Mouse (Mus musculus) liver, embryonic 12.5 days (tissue): Measurements from ENCODE around the gene Vtcn1. TPM values are rescaled to one million over a fixed set of nuclear protein-coding genes. Genes with fewer than 3 reads are reported as not detected.
"Not testable (repeated sequence)": the region's sequence is repeated elsewhere in the genome, so short reads cannot be mapped to it uniquely, and the experiment has no call there.

Source experiments
- ATAC-seq: fragments of 200-750 bp; cut with Nextera tagmentation; 2 replicates; pipeline ENCODE4 v1.8.0; 2017; ENCODE audit warnings: moderate number of reproducible peaks, mild to moderate bottlenecking, moderate library complexity
- H3K27ac ChIP-seq: fragments of 300-500 bp; sonication (generic); 2 replicates; pipeline ENCODE4 v1.5.1; 2016; ENCODE audit warnings: mild to moderate bottlenecking
- H3K27me3 ChIP-seq: fragments of 300-500 bp; sonication (generic); replicated peaks from 2 replicates; pipeline ENCODE4 v1.6.1; 2016; ENCODE audit warnings: mild to moderate bottlenecking, moderate library complexity
- H3K36me3 ChIP-seq: fragments of 300-500 bp; sonication (generic); 2 replicates; pipeline ENCODE4 v1.6.1; 2016; ENCODE audit warnings: mild to moderate bottlenecking, moderate library complexity
- H3K4me1 ChIP-seq: fragments of 300-500 bp; sonication (generic); 2 replicates; pipeline ENCODE4 v1.6.1; 2016
- H3K4me2 ChIP-seq: fragments of 300-500 bp; sonication (generic); 2 replicates; pipeline ENCODE4 v1.6.1; 2016; ENCODE audit warnings: mild to moderate bottlenecking, moderate library complexity
- H3K4me3 ChIP-seq: fragments of 300-500 bp; sonication (generic); 2 replicates; pipeline ENCODE4 v1.5.1; 2016; ENCODE audit warnings: mild to moderate bottlenecking, moderate library complexity
- H3K9ac ChIP-seq: fragments of 300-500 bp; sonication (generic); 2 replicates; pipeline ENCODE4 v1.6.1; 2016; ENCODE audit warnings: mild to moderate bottlenecking, moderate library complexity
- H3K9me3 ChIP-seq: fragments of 300-500 bp; sonication (generic); replicated peaks from 2 replicates; pipeline ENCODE4 v1.6.1; 2016; ENCODE audit warnings: mild to moderate bottlenecking, moderate library complexity
- WGBS: fragments of 180-500 bp; shearing (Covaris S2); methylation state at CpG from one replicate; pipeline ENCODE4 v1.1.7; 2016; ENCODE audit not compliant: insufficient replicate concordance; 5-methylcytosine and 5-hydroxymethylcytosine counted together
- polyA plus RNA-seq: library from polyadenylated mRNA; unstranded; fragments of >200 nt; fragmentation: Nextera tagmentation; extraction: Ambion mirVana; gene quantifications from 2 replicates; pipeline ENCODE4 v1.2.1, GENCODE M21; 2016

Gene Vtcn1
- polyA plus RNA-seq, 1 experiment from 2014 or later = not detected

DNA sequence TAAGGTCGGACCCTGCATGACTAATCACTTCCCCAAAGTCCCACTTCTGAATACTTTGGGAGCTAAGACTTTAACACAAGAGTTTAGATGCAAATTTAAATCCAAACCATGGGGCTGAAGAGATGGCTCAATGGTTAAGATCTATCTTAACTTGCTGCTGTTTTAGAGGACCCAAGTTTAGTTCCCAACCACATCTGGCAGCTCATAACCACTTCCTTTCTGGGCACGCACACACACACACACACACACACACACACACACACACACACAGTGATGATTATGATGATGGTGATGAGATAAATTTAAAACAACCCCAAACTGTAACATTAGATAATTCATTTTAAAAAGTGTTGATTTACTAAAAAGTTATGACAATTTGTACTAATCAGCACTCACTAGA lies 13.4 kb upstream of the Vtcn1 start:
- Histone ChIP-seq H3K27ac (no peak overlapping the region), H3K9me3 (no peaks in the 10 kb centered on the region), H3K36me3 (no peaks in the 10 kb centered on the region), H3K9ac (no peak overlapping the region), H3K27me3 (no peaks in the 10 kb centered on the region), H3K4me2 (no peak overlapping the region), H3K4me1 (0 out of 2 replicates have a peak, but pooled peaks cover 4% of the 10 kb centered on the region), H3K4me3 (no peak overlapping the region)
- no peak for ATAC-seq
- 47% methylated on average over 2 of the region's 2 CpGs for WGBS

DNA sequence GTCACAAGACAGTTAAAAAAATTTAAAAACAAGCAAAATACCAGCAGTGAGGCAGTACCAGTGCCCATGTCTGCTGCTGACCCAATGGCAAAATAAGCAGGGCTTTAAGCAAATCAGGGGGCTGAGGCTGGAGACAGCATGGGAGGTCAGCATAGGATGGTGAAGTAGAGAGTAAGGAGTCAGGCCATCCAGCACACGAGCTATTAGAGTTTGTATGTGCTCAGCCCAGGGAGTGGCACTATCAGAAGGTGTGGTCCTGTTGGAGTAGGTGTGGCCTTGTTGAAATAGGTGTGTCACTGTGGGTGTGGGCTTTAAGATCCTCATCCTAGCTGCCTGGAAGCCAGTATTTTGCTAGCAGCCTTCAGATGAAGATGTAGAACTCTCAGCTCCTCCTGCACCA lies 9.8 kb upstream of the Vtcn1 start:
- H3K4me1 ChIP-seq, H3K4me3 ChIP-seq, H3K4me2 ChIP-seq, H3K27me3 ChIP-seq, H3K36me3 ChIP-seq, H3K27ac ChIP-seq, H3K9me3 ChIP-seq, H3K9ac ChIP-seq: not testable (repeated sequence)
- WGBS = 41% methylated on average over 1 of the region's 1 CpGs
- peak; percentile 59 for ATAC-seq

DNA sequence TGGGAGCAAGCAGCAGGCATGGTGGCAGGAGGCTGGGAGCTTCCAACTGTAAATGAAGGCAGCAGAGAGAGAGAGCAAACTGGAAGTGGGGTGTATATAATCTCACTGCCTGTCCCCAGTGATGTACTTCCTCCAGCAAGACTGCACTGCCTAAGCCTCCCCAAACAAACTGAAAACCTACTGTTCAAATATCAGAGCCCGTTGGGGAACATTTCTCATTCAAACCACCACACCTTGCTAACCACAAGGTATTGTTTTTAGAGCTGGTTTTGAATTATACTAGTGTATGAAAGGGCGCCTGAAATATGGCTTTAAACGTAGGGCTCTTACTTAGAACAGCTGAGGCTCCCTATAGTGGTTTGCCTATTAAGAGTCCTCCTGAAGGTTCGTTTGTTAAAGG lies 6.5 kb upstream of the Vtcn1 start:
- H3K9me3 ChIP-seq = no peaks in the 10 kb centered on the region
- no peak for ATAC-seq
- 53% methylated on average over 4 of the region's 4 CpGs for whole genome bisulfite sequencing
- H3K36me3 ChIP-seq = no peaks in the 10 kb centered on the region
- H3K4me3 ChIP-seq = no peak overlapping the region
- no peaks in the 10 kb centered on the region for H3K27me3 ChIP-seq
- 0 out of 2 replicates have a peak, but pooled peaks cover 8% of the 10 kb centered on the region for H3K4me1 ChIP-seq
- H3K27ac ChIP-seq = no peak overlapping the region
- no peak overlapping the region for H3K4me2 ChIP-seq
- H3K9ac ChIP-seq = no peak overlapping the region

DNA sequence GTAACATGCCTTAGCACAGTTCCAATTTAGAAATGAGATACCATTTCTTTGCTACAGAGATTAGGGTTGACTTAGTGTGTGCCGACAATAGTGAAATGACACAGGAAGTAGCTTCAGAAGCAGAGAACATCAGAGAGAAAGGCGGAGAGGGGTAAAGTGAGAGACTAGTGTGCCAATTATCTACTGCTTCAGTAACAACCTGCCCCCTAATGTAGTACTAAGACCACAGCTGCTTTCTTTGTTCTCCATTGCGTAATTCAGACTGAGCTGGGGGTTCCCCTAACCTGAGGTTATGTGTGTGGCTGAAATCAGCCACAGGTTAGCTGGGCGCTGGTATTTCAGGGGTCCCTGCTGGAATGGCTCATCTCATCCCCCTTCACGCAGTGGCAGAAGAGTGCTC lies 5.7 kb upstream of the Vtcn1 start:
- Histone ChIP-seq H3K27me3 (no peaks in the 10 kb centered on the region), H3K27ac (no peak overlapping the region)

DNA sequence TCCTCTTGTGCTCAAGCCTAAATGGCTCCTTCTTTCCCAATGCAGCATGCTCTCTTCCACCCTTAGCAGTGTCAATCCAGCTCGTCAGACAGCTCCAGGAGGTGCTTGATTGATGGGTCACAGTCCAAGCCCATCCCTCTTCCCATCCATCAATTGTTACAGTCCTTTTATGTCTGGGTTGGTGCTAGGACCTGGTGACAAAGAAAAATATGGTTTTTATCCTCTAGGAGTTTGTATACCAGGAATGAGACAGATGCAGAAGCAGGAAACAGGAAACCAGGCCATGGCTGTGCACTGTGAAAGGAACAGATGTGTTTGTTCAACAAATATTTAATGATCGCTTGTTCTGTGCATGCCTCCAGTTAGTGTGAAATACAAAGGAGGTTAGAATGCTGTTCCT lies 4.4 kb upstream of the Vtcn1 start:
- H3K9ac ChIP-seq = no peak overlapping the region
- H3K4me3 ChIP-seq = no peak overlapping the region
- 46% methylated on average over 2 of the region's 2 CpGs for whole genome bisulfite sequencing
- no peaks in the 10 kb centered on the region; the same call in 1 of the 2 replicates for H3K27me3 ChIP-seq
- H3K36me3 ChIP-seq = no peaks in the 10 kb centered on the region
- ATAC-seq = no peak
- 0 out of 2 replicates have a peak, but pooled peaks cover 4% of the 10 kb centered on the region for H3K4me1 ChIP-seq
- no peak overlapping the region for H3K27ac ChIP-seq
- H3K4me2 ChIP-seq = no peak overlapping the region
- no peaks in the 10 kb centered on the region for H3K9me3 ChIP-seq

More for the DNA sequence above, 5.7 kb upstream of the Vtcn1 start:
- no peaks in the 10 kb centered on the region for H3K9me3 ChIP-seq
- ATAC-seq = no peak
- H3K4me1 ChIP-seq = 0 out of 2 replicates have a peak, but pooled peaks cover 8% of the 10 kb centered on the region
- no peak overlapping the region for H3K4me3 ChIP-seq
- no peak overlapping the region for H3K4me2 ChIP-seq
- no peak overlapping the region for H3K9ac ChIP-seq
- H3K36me3 ChIP-seq = no peaks in the 10 kb centered on the region
- WGBS = 71% methylated on average over 5 of the region's 5 CpGs

DNA sequence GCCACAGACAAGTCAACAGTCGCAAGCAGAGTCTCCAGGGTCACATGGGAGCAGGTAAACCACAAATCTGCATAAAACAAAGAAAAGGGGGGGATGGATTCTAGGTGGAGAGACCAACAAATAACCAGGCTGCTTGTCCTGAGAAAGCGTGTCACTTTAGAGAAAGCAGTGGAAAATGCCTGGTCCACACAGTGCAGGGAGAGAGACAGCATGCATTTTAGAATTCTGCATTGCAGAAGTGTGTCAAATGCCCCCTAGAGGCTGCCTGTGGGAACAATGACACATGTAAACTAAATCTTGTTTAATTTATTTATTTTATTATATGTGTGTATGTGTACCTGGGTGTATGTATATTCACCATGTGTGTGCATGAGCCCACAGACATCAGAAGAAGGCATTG lies 4.0 kb upstream of the Vtcn1 start:
- H3K27me3 ChIP-seq = no peaks in the 10 kb centered on the region; the same call in 1 of the 2 replicates
- ATAC-seq = no peak
- 44% methylated on average over 2 of the region's 2 CpGs for WGBS
- no peak overlapping the region for H3K4me2 ChIP-seq
- H3K27ac ChIP-seq = no peak overlapping the region
- no peak overlapping the region for H3K4me3 ChIP-seq
- 0 out of 2 replicates have a peak, but pooled peaks cover 4% of the 10 kb centered on the region for H3K4me1 ChIP-seq
- H3K9me3 ChIP-seq = no peaks in the 10 kb centered on the region
- H3K36me3 ChIP-seq = no peaks in the 10 kb centered on the region
- no peak overlapping the region for H3K9ac ChIP-seq

DNA sequence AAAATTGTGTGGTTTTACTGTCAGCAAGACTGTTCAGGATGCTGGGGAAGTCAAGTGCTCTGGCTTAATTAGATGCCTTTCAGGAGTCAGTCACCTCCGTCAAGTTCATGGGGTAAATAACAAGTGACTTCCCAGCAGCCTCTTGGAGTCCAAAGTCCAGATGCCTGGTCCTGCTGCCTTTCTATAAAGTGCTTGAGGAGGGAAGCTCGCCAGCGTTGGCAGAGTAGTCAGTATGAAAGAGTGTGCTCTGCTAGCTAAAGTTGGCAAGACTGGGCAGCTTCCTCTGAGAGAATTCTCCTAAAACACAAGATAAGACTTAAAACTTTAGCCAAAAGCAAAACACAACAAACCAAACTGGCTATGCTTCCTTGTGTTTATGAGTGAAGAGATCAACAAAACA lies 18.5 kb downstream of the Vtcn1 start:
- Histone ChIP-seq H3K9me3 (no peaks in the 10 kb centered on the region), H3K9ac (no peak overlapping the region), H3K4me3 (no peak overlapping the region), H3K4me2 (no peak overlapping the region), H3K36me3 (no peaks in the 10 kb centered on the region), H3K27me3 (no peaks in the 10 kb centered on the region), H3K27ac (no peak overlapping the region), H3K4me1 (no peaks in the 10 kb centered on the region)
- no peak for ATAC-seq
- WGBS = 59% methylated on average over 3 of the region's 3 CpGs

DNA sequence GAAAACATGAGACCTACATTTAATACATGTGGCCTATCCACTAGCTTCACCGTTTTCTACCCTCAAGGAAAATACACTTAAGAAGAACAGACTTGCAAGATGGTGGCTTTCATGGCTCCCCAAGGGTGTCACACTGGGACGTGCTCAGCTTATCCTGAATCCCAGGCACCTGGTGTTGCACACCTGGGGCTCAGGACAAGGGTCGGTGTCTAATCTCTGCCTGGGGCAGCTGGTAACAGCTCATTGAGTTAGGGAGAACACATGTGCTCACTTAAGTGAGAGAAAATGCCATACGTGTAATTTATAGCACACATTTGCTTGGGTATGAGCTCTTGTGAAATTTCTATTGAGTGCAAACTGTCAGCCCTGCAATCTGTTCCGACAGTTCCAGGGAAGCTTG lies 19.1 kb downstream of the Vtcn1 start:
- H3K4me2 ChIP-seq = no peak overlapping the region
- no peak for ATAC-seq
- H3K4me3 ChIP-seq = no peak overlapping the region
- no peaks in the 10 kb centered on the region for H3K4me1 ChIP-seq
- H3K9me3 ChIP-seq = no peaks in the 10 kb centered on the region
- no peak overlapping the region for H3K9ac ChIP-seq
- WGBS = 69% methylated on average over 5 of the region's 5 CpGs
- no peaks in the 10 kb centered on the region for H3K27me3 ChIP-seq
- no peak overlapping the region for H3K27ac ChIP-seq
- no peaks in the 10 kb centered on the region for H3K36me3 ChIP-seq

DNA sequence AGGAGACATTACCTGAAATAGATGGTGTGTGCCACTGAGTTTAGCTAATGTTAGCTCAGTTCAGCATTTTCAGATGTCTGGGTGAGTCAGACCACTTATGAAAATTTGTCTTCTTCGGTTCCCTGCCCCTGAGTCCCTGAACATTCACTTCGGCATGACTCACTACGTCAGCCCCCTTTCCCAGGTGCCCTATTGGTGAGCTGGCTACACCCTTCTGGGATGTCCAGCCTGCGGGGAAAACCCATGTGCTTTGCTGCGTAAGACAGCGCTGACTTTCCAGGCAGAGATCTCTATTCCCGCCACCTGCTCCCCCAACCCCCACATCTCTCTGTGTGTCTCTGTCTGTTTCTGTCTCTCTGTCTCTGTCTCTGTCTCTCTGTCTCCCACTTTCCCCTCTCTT lies 23.1 kb downstream of the Vtcn1 start:
- Histone ChIP-seq H3K27me3 (no peaks in the 10 kb centered on the region), H3K4me1 (no peaks in the 10 kb centered on the region), H3K4me2 (no peak overlapping the region), H3K4me3 (no peak overlapping the region), H3K9ac (no peak overlapping the region), H3K27ac (no peak overlapping the region), H3K36me3 (no peaks in the 10 kb centered on the region), H3K9me3 (no peaks in the 10 kb centered on the region)
- ATAC-seq = no peak
- WGBS = 73% methylated on average over 7 of the region's 7 CpGs

DNA sequence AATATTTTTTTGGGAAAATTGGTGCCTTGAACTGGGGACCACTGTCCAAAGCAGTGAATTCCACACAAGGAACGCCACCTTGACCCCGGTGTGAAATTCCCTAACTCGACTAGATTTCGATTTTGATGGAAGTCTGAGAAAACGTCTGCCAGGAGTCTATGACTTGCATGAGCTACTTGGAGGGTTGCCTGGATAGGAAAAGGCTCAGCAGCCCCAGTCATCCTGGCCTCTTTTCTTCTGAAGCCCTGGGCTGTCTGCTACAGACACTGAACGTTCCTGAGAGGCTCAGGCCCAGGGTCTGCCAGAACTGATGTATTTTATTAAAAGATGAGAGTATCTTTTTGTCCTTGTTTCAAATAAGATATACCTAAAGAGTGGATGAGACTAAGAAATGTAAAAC lies 25.2 kb downstream of the Vtcn1 start:
- no peak for ATAC-seq
- 68% methylated on average over 6 of the region's 6 CpGs for WGBS
- H3K27ac ChIP-seq = no peak overlapping the region
- H3K4me3 ChIP-seq = no peak overlapping the region
- H3K4me2 ChIP-seq = no peak overlapping the region
- H3K27me3 ChIP-seq = no peaks in the 10 kb centered on the region
- no peaks in the 10 kb centered on the region for H3K36me3 ChIP-seq
- no peaks in the 10 kb centered on the region for H3K4me1 ChIP-seq
- no peak overlapping the region for H3K9ac ChIP-seq
- no peaks in the 10 kb centered on the region for H3K9me3 ChIP-seq

DNA sequence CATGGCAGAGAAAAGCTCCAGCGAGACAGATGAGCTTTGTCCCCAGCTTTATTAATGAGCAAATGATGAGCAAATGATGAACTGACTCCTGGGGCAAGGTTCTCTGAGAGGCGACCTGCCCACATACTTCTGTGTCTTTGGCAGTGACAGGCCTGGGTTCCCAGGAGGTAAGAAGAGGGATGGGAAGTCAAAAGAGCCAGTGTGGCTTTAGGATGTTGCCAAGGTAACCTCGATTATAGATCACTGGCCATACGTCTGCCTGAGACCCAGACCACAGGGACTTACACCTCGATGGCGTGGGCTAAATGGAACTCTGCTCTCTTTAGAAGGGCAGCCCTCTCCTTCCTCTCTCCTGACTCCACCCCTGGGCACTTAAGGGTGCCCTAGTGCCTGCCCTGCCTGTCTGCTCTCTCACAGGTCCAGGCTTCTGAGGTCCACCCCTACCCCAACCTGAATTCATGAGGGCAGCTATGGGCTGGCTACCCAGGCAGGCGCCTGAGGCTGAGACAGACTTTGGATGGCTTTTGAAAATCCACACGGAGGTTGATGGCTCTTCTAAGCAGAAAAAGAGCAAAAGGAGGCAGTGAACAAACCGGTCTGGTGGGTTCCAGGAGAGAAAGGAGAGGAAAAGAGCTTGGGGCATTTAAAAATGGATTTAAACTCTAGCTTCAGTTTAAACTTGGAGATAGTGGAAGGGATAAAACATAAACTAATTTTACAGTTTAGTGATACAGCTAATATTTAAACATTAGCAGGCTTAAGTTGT lies 31.0 kb downstream of the Vtcn1 start:
- Histone ChIP-seq H3K36me3 (no peaks in the 10 kb centered on the region), H3K27ac (no peak overlapping the region), H3K4me2 (no peak overlapping the region), H3K9ac (no peak overlapping the region), H3K27me3 (no peaks in the 10 kb centered on the region), H3K4me3 (no peak overlapping the region), H3K4me1 (no peaks in the 10 kb centered on the region), H3K9me3 (no peaks in the 10 kb centered on the region)
- ATAC-seq = no peak
- 51% methylated on average over 9 of the region's 9 CpGs for WGBS

DNA sequence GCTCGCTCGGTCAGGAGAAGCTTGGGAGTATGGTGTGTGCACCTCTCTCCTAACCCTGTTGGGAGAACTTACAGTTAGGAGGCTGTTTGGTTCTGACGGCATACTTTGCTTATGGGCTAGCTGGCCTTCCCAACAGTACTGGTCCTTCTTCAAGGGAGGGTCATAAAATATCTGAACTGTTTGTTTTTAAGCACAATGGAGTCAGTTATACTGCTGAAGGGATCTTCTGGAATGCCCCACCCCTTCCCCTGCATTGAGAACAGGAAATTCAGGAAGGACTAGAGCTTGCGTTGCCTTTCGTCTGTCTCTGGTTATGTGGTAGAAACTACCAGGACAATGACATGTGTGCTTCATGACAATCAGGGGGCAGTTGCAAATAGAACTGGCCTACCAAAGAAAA lies 31.9 kb downstream of the Vtcn1 start:
- H3K4me2 ChIP-seq = no peak overlapping the region
- no peak overlapping the region for H3K27ac ChIP-seq
- no peaks in the 10 kb centered on the region for H3K4me1 ChIP-seq
- no peaks in the 10 kb centered on the region for H3K36me3 ChIP-seq
- no peak overlapping the region for H3K4me3 ChIP-seq
- no peak for ATAC-seq
- H3K9me3 ChIP-seq = no peaks in the 10 kb centered on the region
- WGBS = 63% methylated on average over 5 of the region's 5 CpGs
- no peaks in the 10 kb centered on the region for H3K27me3 ChIP-seq
- H3K9ac ChIP-seq = no peak overlapping the region
